ENCODE assay signal across 15 mouse cellular contexts in genomic region chr2:79120610-79121345, GRCm38 (mm10).
DNase-seq lines count a peak whose midpoint lies in the region; ATAC-seq and TF ChIP-seq lines count a peak whose summit lies in the region.
"Had no signal": no experiment of that assay in that cellular context is flagged by ENCODE, and none has a peak within 500 bp of the region (broad histone marks: within the 10 kb centered on the region; RNA-seq: fewer than 3 reads in every experiment).

No protein-coding gene starts in this region.

- H3K4me3 ChIP-seq in G1E (ENCODE audit: low read depth, low read length): no peak overlapping the region; the same call in 1 of the 2 replicates
- no peak overlapping the region for H3K4me3 ChIP-seq in embryonic facial prominence, embryonic 10.5 days
- H3K4me3 ChIP-seq: forebrain, embryonic 10.5 days; heart, embryonic 13.5 days; hindbrain, embryonic 15.5 days; limb, embryonic 13.5 days had no signal

- no peaks in the 10 kb centered on the region for H3K9me3 ChIP-seq in G1E (replicated peaks)
- no peaks in the 10 kb centered on the region for H3K9me3 ChIP-seq in embryonic facial prominence, embryonic 10.5 days
- H3K9me3 ChIP-seq: forebrain, embryonic 10.5 days; heart, embryonic 13.5 days; hindbrain, embryonic 15.5 days; limb, embryonic 13.5 days had no signal

- no peak for TF ChIP-seq CTCF in G1E (IDR thresholded peaks at IDR 0.05; ENCODE audit: low read depth, low read length)

- 89% methylated on average over 6 of the region's 6 CpGs for WGBS in embryonic facial prominence, embryonic 10.5 days

- H3K4me1 ChIP-seq in G1E (ENCODE audit: insufficient read depth, low read depth, low read length): peaks cover 35% of the 10 kb centered on the region
- no peaks in the 10 kb centered on the region for H3K4me1 ChIP-seq in embryonic facial prominence, embryonic 10.5 days
- H3K4me1 ChIP-seq: forebrain, embryonic 10.5 days; heart, embryonic 13.5 days; hindbrain, embryonic 15.5 days; limb, embryonic 13.5 days had no signal

- peak; percentile 73 for ATAC-seq in G1E (ENCODE audit: extremely low read depth, insufficient number of reproducible peaks, low FRiP score, poor library complexity, severe bottlenecking)
- ATAC-seq in granulocyte monocyte progenitor cell, adult 5-6 weeks (replicated peaks; ENCODE audit: poor library complexity, severe bottlenecking): peak; percentile 97
- peak; percentile 92 for ATAC-seq in megakaryocyte progenitor cell, adult 5-6 weeks (replicated peaks; ENCODE audit: poor library complexity)

- H3K27me3 ChIP-seq in G1E (ENCODE audit: insufficient read depth, low read length): no peaks in the 10 kb centered on the region
- no peaks in the 10 kb centered on the region for H3K27me3 ChIP-seq in embryonic facial prominence, embryonic 10.5 days (replicated peaks; ENCODE audit: low read depth, poor library complexity, severe bottlenecking)
- H3K27me3 ChIP-seq: heart, embryonic 13.5 days; hindbrain, embryonic 15.5 days; limb, embryonic 13.5 days had no signal

- H3K27ac ChIP-seq in embryonic facial prominence, embryonic 10.5 days (replicated peaks): no peak overlapping the region
- H3K27ac ChIP-seq: forebrain, embryonic 10.5 days; heart, embryonic 13.5 days; hindbrain, embryonic 15.5 days; kidney, postnatal 0 days; limb, embryonic 13.5 days had no signal

- DNase-seq in CD4-positive helper T cell, adult 2 months (ENCODE audit: low read depth, low spot score): peak; percentile 70
- no peak for DNase-seq in G1E (ENCODE audit: low spot score)
- DNase-seq in embryonic facial prominence, embryonic 10.5 days (ENCODE audit: low spot score): no peak
- DNase-seq in cerebellum, adult 9-10 months: no peak
- DNase-seq in urinary bladder, postnatal 4 days (ENCODE audit: low spot score in 2 of 2): no peak
- DNase-seq: lung, postnatal 4 days; spleen, adult 18-20 months; thymus, postnatal 25 days had no signal

- no peaks in the 10 kb centered on the region for H3K36me3 ChIP-seq in G1E (replicated peaks)
- no peaks in the 10 kb centered on the region for H3K36me3 ChIP-seq in embryonic facial prominence, embryonic 10.5 days (replicated peaks)
- H3K36me3 ChIP-seq: forebrain, embryonic 10.5 days; heart, embryonic 13.5 days; hindbrain, embryonic 15.5 days; limb, embryonic 13.5 days had no signal
